Mouse (Mus musculus): ENCODE measurements at regions not wholly inside any gene's neighbourhood (a gene's known extent, or its start where the extent isn't known, plus 50 kb on each side); places are given as distances from the start of the nearest gene placed in this dataset.

- Histone ChIP-seq H3K27me3 (ENCODE audit: insufficient read depth, low read length) (no peaks in the 10 kb centered on the region), H3K9me3 (ENCODE audit: low read length) (no peaks in the 10 kb centered on the region), H3K4me1 (ENCODE audit: insufficient read depth) (no peaks in the 10 kb centered on the region), H3K27ac (ENCODE audit: low read depth) (no peak overlapping the region), H3K36me3 (replicated peaks; ENCODE audit: insufficient read depth, low read length) (no peaks in the 10 kb centered on the region), H3K9ac (replicated peaks) (no peak overlapping the region), H3K4me2 (ENCODE audit: low read depth, low read length) (no peak overlapping the region), H3K4me3 (ENCODE audit: low read depth, low read length) (no peak overlapping the region)
- ATAC-seq (no peak), DNase-seq (no peak)
- TF ChIP-seq CTCF (IDR thresholded peaks at IDR 0.05; ENCODE audit: low read depth): no peak
- TF ChIP-seq EP300 (IDR thresholded peaks at IDR 0.05; ENCODE audit: low read depth): no peak
- 67% methylated on average over 6 of the region's 6 CpGs for WGBS (ENCODE audit: insufficient replicate concordance)
These were observed 268.1 kb upstream of the Cxxc4 start for GRCm38 (mm10) chr3:133968176-133968575.

GRCm38 (mm10) chr3:133972774-133973173 is 263.5 kb upstream of the Cxxc4 start:
- 79% methylated on average over 2 of the region's 2 CpGs for WGBS (ENCODE audit: insufficient replicate concordance)
- Histone ChIP-seq H3K9ac (replicated peaks) (no peak overlapping the region), H3K27ac (ENCODE audit: low read depth) (no peak overlapping the region), H3K4me1 (ENCODE audit: insufficient read depth) (no peaks in the 10 kb centered on the region), H3K27me3 (ENCODE audit: insufficient read depth, low read length) (no peaks in the 10 kb centered on the region), H3K4me3 (ENCODE audit: low read depth, low read length) (no peak overlapping the region), H3K36me3 (replicated peaks; ENCODE audit: insufficient read depth, low read length) (no peaks in the 10 kb centered on the region), H3K9me3 (ENCODE audit: low read length) (no peaks in the 10 kb centered on the region), H3K4me2 (ENCODE audit: low read depth, low read length) (no peak overlapping the region)
- DNase-seq: no peak
- TF ChIP-seq EP300 (IDR thresholded peaks at IDR 0.05; ENCODE audit: low read depth) (no peak), CTCF (IDR thresholded peaks at IDR 0.05; ENCODE audit: low read depth) (no peak)
- no peak for ATAC-seq

GRCm38 (mm10) chr3:133987681-133988080 is 248.6 kb upstream of the Cxxc4 start:
- ATAC-seq (no peak), DNase-seq (no peak)
- H3K36me3 ChIP-seq (replicated peaks; ENCODE audit: insufficient read depth, low read length): no peaks in the 10 kb centered on the region
- no peak overlapping the region for H3K4me3 ChIP-seq (ENCODE audit: low read depth, low read length)
- no peaks in the 10 kb centered on the region for H3K4me1 ChIP-seq (ENCODE audit: insufficient read depth)
- no peaks in the 10 kb centered on the region for H3K27me3 ChIP-seq (ENCODE audit: insufficient read depth, low read length)
- H3K9ac ChIP-seq (replicated peaks): no peak overlapping the region
- no peak overlapping the region for H3K4me2 ChIP-seq (ENCODE audit: low read depth, low read length)
- TF ChIP-seq CTCF (IDR thresholded peaks at IDR 0.05; ENCODE audit: low read depth) (no peak), EP300 (IDR thresholded peaks at IDR 0.05; ENCODE audit: low read depth) (no peak)
- H3K9me3 ChIP-seq (ENCODE audit: low read length): no peaks in the 10 kb centered on the region
- H3K27ac ChIP-seq (ENCODE audit: low read depth): no peak overlapping the region
- 70% methylated on average over 2 of the region's 2 CpGs for WGBS (ENCODE audit: insufficient replicate concordance)

- WGBS (ENCODE audit: insufficient replicate concordance): 71% methylated on average over 2 of the region's 2 CpGs
- no peak for TF ChIP-seq EP300 (IDR thresholded peaks at IDR 0.05; ENCODE audit: low read depth)
- TF ChIP-seq CTCF (IDR thresholded peaks at IDR 0.05; ENCODE audit: low read depth): no peak
These were observed 242.3 kb upstream of the Cxxc4 start for GRCm38 (mm10) chr3:133993971-133994370.

GRCm38 (mm10) chr3:133999965-134000364 is 236.3 kb upstream of the Cxxc4 start:
- DNase-seq (no peak), ATAC-seq (no peak)
- Histone ChIP-seq H3K4me1 (ENCODE audit: insufficient read depth) (no peaks in the 10 kb centered on the region), H3K27me3 (ENCODE audit: insufficient read depth, low read length) (no peaks in the 10 kb centered on the region), H3K9ac (replicated peaks) (no peak overlapping the region), H3K4me3 (ENCODE audit: low read depth, low read length) (no peak overlapping the region), H3K27ac (ENCODE audit: low read depth) (no peak overlapping the region), H3K9me3 (ENCODE audit: low read length) (no peaks in the 10 kb centered on the region), H3K36me3 (replicated peaks; ENCODE audit: insufficient read depth, low read length) (no peaks in the 10 kb centered on the region), H3K4me2 (ENCODE audit: low read depth, low read length) (no peak overlapping the region)
- 79% methylated on average over 8 of the region's 8 CpGs for WGBS (ENCODE audit: insufficient replicate concordance)
- TF ChIP-seq EP300 (IDR thresholded peaks at IDR 0.05; ENCODE audit: low read depth) (no peak), CTCF (IDR thresholded peaks at IDR 0.05; ENCODE audit: low read depth) (no peak)

More at GRCm38 (mm10) chr3:133993971-133994370, 242.3 kb upstream of the Cxxc4 start:
- no peak overlapping the region for H3K27ac ChIP-seq (ENCODE audit: low read depth)
- no peak overlapping the region for H3K9ac ChIP-seq (replicated peaks)
- H3K4me3 ChIP-seq (ENCODE audit: low read depth, low read length): no peak overlapping the region
- DNase-seq (no peak), ATAC-seq (no peak)
- no peak overlapping the region for H3K4me2 ChIP-seq (ENCODE audit: low read depth, low read length)
- no peaks in the 10 kb centered on the region for H3K36me3 ChIP-seq (replicated peaks; ENCODE audit: insufficient read depth, low read length)
- H3K9me3 ChIP-seq (ENCODE audit: low read length): no peaks in the 10 kb centered on the region
- no peaks in the 10 kb centered on the region for H3K4me1 ChIP-seq (ENCODE audit: insufficient read depth)
- no peaks in the 10 kb centered on the region for H3K27me3 ChIP-seq (ENCODE audit: insufficient read depth, low read length)

- Histone ChIP-seq H3K4me2 (ENCODE audit: low read depth, low read length) (no peak overlapping the region), H3K27ac (ENCODE audit: low read depth) (no peak overlapping the region), H3K9me3 (ENCODE audit: low read length) (no peaks in the 10 kb centered on the region), H3K9ac (replicated peaks) (no peak overlapping the region), H3K27me3 (ENCODE audit: insufficient read depth, low read length) (no peaks in the 10 kb centered on the region), H3K36me3 (replicated peaks; ENCODE audit: insufficient read depth, low read length) (no peaks in the 10 kb centered on the region), H3K4me3 (ENCODE audit: low read depth, low read length) (no peak overlapping the region), H3K4me1 (ENCODE audit: insufficient read depth) (no peaks in the 10 kb centered on the region)
- no peak for ATAC-seq
- TF ChIP-seq CTCF (IDR thresholded peaks at IDR 0.05; ENCODE audit: low read depth) (no peak), EP300 (IDR thresholded peaks at IDR 0.05; ENCODE audit: low read depth) (no peak)
- 88% methylated on average over 1 of the region's 1 CpGs for WGBS (ENCODE audit: insufficient replicate concordance)
- no peak for DNase-seq
These were observed 235.7 kb upstream of the Cxxc4 start for GRCm38 (mm10) chr3:134000595-134000994.

- no peak for DNase-seq
- no peak overlapping the region for H3K4me3 ChIP-seq (ENCODE audit: low read depth, low read length)
- ATAC-seq: no peak
- no peaks in the 10 kb centered on the region for H3K4me1 ChIP-seq (ENCODE audit: insufficient read depth)
- H3K9me3 ChIP-seq (ENCODE audit: low read length): no peaks in the 10 kb centered on the region
- no peak overlapping the region for H3K9ac ChIP-seq (replicated peaks)
- WGBS (ENCODE audit: insufficient replicate concordance): 62% methylated on average over 2 of the region's 2 CpGs
- H3K27ac ChIP-seq (ENCODE audit: low read depth): no peak overlapping the region
- no peak overlapping the region for H3K4me2 ChIP-seq (ENCODE audit: low read depth, low read length)
- H3K36me3 ChIP-seq (replicated peaks; ENCODE audit: insufficient read depth, low read length): no peaks in the 10 kb centered on the region
- no peaks in the 10 kb centered on the region for H3K27me3 ChIP-seq (ENCODE audit: insufficient read depth, low read length)
- TF ChIP-seq CTCF (IDR thresholded peaks at IDR 0.05; ENCODE audit: low read depth) (no peak), EP300 (IDR thresholded peaks at IDR 0.05; ENCODE audit: low read depth) (no peak)
These were observed 221.5 kb upstream of the Cxxc4 start for GRCm38 (mm10) chr3:134014805-134015204.

All from liver, postnatal 0 days (tissue).